Mouse (Mus musculus) T-helper 17 cell (primary cell): ENCODE results near the gene Pcgf1.

Experiments
- in situ Hi-C, 2 experiments: fragments of 300-600 bp; cut with MboI, MseI; formaldehyde crosslinking; loops; 1 replicate in 1 of 2; 2 replicates in 1 of 2; pipeline ENCODE4 v1.15.1; 2025; ENCODE audit warnings: high pct_unique_total_duplicates in 2 of 2

Pcgf1 gene

DNA sequence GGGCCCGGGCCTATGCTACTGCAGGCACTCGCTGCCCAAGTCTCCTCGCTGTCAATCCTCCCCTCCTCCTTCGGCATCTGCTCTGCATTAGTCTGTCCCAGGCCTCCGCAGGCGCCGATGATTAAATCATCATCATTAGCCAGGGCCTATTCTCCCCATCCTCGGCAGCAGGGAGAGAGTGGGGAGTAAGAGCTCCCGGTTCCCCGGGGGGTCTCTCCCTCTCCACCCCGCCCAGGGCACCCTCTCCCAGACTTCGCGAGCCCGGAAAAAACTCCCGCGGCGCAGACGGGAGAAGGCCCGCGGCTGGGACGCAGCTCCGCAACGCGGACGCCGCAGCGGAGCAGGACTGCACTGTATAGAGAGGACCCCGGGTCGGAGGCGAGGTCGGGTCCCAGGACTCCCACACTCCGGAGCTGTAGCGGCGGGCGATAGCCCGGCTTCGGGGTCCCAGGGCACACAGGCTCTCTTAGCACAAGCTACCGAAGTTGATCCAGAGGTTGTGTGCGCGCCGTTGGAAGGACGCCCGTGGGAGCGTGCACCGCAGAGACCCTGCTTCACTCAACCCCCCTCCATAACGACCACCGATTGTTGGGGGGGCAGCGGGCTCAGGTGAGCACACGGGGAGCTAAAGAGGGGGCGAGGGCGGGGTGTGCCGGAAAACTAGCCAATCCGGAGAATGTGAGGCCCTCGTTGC lies at the start of gene Pcgf1:
Gene Pcgf1, plus strand, starts transcription at position 240 of the 694 bp plus-strand sequence.
- in situ Hi-C loops: no loop called here

- in situ Hi-C loops: no loop called here
These were observed 47.9 kb upstream of the Pcgf1 start for GRCm38 (mm10) chr6:83029777-83030176.

DNA sequence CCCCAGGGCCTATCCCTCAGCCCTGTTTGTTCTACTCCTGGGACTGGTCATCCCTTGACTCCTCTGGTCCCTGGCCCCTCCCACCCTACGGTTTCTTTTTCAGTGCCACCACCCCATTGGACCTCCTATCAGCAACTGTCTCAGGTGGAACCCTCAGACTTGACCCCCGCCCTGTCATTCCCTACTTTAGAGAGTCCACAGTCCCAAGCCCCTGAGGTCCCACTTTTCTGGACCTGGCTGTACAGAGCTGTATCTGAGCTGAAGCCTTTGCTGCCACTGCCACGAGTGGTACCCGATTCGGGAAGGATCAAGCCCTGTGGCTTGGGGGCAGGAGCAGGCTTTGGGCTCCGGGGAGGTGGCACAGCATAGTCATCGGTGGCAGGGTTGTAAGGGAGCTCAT lies 46.6 kb upstream of the Pcgf1 start:
- in situ Hi-C loops: no loop called here

DNA sequence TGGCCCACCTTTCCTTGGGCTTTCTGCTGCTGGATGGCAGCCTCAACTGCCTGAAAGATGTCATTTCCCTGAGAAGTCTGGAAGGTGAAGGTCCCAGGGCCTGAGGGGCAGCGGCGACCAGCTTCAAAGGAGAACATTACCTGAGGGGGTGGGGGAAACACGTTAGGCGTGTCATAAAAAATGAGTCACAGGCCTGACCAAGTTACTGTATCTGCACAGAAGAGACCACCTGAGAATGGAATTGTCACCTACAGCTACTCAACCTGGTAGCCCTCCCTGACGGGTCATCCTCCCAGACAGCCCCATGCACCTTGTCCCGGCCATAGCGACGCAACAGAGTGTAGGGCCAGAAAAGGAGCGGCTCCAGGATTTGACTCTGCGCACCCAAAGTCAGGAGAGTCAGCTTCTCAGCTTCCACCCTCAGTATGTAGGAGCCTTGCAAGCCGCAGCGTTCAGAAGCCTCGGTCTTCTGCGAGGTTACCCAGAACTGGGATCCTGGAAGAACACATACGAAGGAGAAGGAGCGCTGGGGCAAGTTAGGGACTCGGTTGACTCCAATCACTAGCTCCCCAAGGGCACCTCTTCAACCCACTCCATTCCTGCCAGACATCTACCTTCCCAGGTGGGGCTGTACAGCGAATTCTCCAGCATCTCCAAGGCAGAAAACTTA lies 45.6 kb upstream of the Pcgf1 start:
- in situ Hi-C loops: no loop called here

- in situ Hi-C loops: no loop called here
These were observed 44.9 kb upstream of the Pcgf1 start for GRCm38 (mm10) chr6:83032769-83033191.

- in situ Hi-C loops: no loop called here
These were observed 44.2 kb upstream of the Pcgf1 start, which contains the start of the genes Dok1 and Loxl3 for GRCm38 (mm10) chr6:83033249-83034185. Gene Dok1 (minus strand): TSS chr6:83033471. Gene Loxl3 (plus strand): TSS chr6:83034173.

GRCm38 (mm10) chr6:83034463-83035055 lies 43.1 kb upstream of the Pcgf1 start:
- in situ Hi-C loops: no loop called here

DNA sequence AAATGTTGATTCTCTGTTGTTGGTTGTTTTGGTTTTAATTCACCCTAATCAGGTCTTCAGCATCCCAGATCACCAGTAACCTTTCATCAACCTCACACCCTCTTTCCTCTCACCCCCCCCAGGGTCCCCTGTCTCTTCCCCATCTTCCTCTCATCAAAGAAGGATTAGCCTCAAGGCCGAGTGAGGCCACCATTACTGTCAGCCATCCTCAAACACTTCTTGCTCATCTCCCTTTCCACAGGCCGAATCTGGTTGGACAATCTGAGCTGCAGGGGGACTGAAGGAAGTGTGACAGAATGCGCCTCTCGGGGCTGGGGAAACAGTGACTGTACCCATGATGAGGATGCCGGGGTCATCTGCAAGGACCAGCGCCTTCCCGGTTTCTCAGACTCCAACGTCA lies 40.5 kb upstream of the Pcgf1 start:
- in situ Hi-C loops: no loop called here

DNA sequence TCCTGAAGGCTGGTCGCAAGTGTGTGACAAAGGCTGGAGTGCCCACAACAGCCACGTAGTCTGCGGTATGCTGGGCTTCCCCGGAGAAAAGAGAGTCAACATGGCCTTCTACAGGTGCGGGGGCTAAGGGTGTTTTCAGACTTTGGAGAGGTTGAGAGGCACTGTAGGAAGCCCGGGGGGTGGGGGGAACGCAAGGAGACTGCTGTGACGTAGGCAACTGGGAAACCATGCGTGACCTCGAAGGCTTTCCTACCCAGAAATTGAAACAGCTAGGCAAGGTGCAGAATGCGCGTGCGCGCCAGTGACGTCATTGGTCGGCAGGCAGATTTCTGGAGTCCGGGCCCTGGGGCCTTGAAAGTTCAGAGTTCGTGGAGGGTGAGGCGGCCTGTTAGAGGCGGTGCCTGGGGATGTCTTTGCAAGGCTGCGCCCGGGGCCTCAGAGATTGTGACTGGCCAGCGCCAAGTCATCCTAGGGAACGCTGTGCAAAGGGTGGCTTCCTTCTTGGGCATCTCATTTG lies 39.1 kb upstream of the Pcgf1 start:
- in situ Hi-C loops: no loop called here

DNA sequence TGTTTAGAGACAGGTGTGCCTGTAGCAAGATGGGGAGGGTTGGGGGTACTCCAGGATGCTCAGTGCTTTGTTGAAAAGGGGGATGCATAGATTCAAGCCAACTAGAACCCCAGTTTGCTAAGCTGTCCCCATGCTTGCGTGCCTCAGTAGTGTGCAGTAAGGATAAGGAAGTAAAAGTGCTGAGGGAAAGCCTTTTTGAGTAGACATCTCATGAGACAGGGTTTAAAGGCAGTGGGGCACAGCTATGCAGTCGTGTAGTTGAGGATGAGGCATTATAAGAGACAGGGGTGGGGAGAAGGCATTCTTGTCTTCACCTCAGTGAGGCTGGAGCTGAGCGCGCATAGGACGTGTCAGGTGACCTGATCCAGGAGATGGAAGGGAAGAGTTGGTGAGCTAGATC lies 37.1 kb upstream of the Pcgf1 start:
- in situ Hi-C loops: no loop called here

GRCm38 (mm10) chr6:83043561-83043960 lies 34.1 kb upstream of the Pcgf1 start:
- in situ Hi-C loops: no loop called here

GRCm38 (mm10) chr6:83043993-83044392 lies 33.7 kb upstream of the Pcgf1 start:
- in situ Hi-C loops: no loop called here

DNA sequence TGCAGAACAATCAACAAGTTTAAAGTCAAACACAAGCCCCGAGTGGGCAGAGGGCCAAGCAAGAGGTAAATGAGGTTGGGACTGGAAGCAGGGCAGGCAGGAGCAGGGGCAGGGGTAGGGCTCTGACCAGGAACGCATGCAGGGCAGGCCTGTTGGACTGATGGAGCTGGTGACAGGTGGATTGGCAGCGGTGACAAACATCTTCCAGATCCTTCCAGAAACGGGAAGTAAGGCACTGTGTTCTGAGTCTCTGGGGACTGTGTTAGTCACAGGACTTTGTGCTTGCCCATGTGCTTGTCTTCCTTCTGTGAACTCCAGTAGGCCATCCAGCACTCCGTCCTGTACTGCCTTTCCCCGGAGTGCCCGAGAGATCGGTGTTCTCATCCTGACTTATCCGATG lies 32.9 kb upstream of the Pcgf1 start:
- in situ Hi-C loops: no loop called here

GRCm38 (mm10) chr6:83049367-83049766 lies 28.3 kb upstream of the Pcgf1 start:
- in situ Hi-C loops: no loop called here

DNA sequence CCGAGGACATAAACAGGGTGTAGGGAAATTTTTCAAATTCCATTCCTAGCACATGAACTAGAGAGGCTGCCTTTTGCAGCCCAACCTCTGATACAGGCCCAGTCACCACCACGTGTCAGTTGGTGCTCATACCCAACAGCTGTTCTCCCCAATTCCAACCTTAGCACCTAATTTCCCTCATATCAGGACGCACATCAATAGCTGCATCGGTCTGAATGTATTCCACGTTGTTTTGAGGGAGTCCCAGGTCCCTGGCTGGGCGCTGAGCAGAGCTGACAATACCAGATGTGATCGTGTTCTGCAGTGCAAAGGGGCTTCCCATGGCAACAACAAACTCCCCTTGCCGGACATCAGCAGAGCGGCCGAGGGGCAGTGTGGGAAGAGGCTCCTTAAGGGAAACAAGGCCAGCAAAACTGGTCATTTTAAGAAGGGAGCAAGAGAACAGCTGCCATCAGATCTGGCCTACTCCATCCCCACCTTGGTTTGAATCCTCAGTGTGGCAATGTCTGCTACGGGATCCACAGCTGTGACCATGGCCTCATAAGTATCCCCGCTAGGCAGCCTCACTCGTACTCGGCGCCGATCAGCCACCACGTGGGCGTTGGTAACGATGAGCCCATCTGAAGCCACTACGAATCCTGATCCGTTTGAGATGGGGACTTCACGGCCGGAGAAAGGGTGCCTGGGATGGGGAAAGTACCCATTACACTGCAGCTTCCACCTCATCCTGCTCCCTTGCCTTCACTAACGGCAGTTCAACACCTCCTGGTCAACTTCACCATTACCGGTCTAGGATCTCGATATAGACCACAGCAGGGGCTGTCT lies 24.3 kb upstream of the Pcgf1 start:
- in situ Hi-C loops: loop anchor here in 1 of 2 experiments (10.0 kb wide), 1 partner anchor 49 kb away; no protein-coding TSS in a partner anchor

DNA sequence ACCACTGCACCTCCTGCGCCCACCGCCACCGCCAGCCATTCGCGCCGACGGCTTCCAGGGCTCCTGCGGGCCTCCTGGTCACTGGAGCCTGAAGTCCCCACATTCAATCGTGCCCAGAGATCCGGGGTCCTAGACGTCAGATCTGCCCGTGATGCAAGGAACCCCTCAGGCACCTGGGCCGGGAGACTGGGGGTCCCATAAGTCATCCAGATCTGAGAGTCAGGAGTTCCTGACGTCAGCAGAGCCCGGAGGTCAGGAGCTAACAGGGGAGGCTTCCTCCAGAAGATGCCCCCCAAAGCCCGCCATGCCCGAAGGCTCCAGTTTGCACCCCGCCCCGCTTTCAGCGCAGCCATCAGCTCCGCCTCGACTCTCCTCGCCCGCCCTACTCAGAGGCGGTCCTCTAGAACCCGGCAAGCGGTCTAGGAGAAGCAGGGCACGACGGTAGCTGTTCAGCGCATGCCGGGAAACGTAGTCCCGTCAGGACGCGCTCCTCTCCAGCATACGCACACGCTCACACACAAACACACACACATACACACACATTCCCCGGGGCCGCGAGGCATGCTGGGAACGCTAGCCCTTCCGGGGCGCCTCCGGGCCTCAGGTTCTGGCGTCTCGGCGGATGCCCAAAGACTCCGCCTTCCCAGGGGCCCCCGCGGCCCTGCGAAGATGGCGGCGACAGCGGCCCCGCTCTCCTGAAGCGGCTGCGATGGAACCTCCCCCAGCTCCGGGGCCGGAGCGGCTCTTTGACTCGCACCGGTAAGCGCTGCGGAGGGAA lies 23.4 kb upstream of the Pcgf1 start, which contains the start of gene Aup1:
Gene Aup1, plus strand, starts transcription at position 448 of the 778 bp plus-strand sequence.
- in situ Hi-C loops: loop anchor here in 1 of 2 experiments (10.0 kb wide), 1 partner anchor 49 kb away; no protein-coding TSS in a partner anchor

DNA sequence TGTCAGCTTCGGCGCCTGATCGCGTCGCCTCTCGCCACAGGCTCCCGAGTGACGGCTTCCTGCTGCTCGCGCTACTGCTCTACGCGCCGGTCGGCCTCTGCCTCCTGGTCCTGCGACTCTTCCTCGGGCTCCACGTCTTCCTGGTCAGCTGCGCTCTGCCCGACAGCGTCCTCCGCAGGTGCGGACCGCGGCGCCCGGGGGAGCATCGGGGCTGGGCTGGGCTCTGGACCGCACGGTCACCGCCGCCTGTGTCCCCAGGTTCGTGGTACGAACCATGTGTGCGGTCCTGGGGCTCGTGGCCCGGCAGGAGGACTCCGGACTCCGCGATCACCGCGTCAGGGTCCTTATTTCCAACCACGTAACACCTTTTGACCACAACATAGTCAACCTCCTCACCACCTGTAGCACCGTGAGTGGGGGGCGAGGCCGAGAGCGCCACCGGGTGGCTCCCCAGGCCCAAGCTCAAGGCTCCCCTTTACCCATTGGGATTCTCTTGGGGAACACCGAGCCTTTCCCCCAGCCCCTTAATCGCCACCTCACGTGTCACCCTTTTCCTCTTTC lies 22.7 kb upstream of the Pcgf1 start, which contains the start of gene Htra2:
Gene Htra2, minus strand, starts transcription at position 403 of the 561 bp plus-strand sequence.
- in situ Hi-C loops: loop anchor here in 1 of 2 experiments (10.0 kb wide), 1 partner anchor 50 kb away; no protein-coding TSS in a partner anchor

DNA sequence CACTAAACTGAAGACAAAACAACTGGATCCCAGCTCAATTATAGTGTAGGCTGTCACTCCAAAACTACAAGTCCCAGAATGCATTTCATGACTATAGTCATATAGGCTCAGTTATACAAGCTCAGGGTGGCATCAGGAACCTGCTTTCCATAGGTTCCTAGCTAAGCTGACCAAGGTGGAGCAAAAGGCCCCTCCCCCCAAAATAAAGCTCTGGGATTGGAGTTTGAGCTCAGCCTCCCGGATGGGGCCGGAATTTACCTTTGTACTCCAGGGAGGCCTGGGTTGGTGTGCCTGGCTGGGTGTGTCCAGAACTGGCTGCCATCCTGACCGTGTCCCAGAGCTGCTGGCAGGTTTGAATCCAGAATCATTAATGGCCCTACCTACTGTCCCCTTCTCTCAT lies 19.9 kb upstream of the Pcgf1 start, which contains the start of gene Dqx1:
Gene Dqx1, plus strand, starts transcription at position 55 of the 400 bp plus-strand sequence.
- in situ Hi-C loops: loop anchor here in 1 of 2 experiments (10.0 kb wide), 1 partner anchor 53 kb away; no protein-coding TSS in a partner anchor

DNA sequence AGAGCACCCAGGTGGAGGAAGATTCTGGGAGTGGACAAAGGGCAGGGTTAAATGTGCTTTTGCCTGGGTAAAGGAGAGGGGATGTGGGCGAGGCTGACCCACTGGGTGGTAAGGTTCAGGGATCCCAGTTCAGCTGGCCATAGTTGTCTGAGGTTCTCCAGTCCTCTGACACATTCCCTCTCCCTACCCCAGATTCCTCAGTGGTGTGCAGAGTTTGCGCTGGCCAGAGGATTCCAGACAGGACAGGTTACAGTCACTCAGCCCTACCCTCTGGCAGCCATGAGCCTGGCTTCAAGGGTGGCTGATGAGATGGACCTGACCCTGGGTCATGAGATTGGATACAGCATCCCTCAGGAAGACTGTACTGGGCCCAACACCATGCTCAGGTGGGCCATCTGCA lies 18.9 kb upstream of the Pcgf1 start:
- in situ Hi-C loops: loop anchor here in 1 of 2 experiments (10.0 kb wide), 1 partner anchor 54 kb away; no protein-coding TSS in a partner anchor
